In genomic region chr9:110117779-110118139, GRCm38 (mm10) we compare ENCODE assay signal across 8 mouse cellular contexts. TPM values are rescaled to one million over a fixed set of nuclear protein-coding genes. Genes with fewer than 3 reads are reported as not detected.
DNase-seq lines count a peak whose midpoint lies in the region; ATAC-seq and TF ChIP-seq lines count a peak whose summit lies in the region.

Gene Dhx30, minus strand, starts transcription at chr9:110117830.

- H3K36me3 ChIP-seq in forebrain, postnatal 0 days (ENCODE audit: insufficient read depth): peaks cover 7% of the 10 kb centered on the region
- peaks cover 21% of the 10 kb centered on the region for H3K36me3 ChIP-seq in hindbrain, embryonic 15.5 days
- H3K36me3 ChIP-seq in liver, embryonic 15.5 days (replicated peaks): peaks cover 7% of the 10 kb centered on the region; the same call in 1 of the 2 replicates

- no peak for DNase-seq in frontal cortex, postnatal 36 days (ENCODE audit: low spot score in 2 of 2)
- DNase-seq in forebrain, postnatal 0 days: no peak
- DNase-seq in right cerebral cortex, postnatal 4 days: no peak
- DNase-seq in thymus, postnatal 10 days (ENCODE audit: low spot score in 2 of 2): no peak

- peak; percentile 7; the same call in 1 of the 2 replicates for ATAC-seq in frontal cortex, adult (ENCODE audit: low TSS enrichment)
- peak; percentile 23 for ATAC-seq in activated CD4-positive, CD25-positive, alpha-beta regulatory T cell, adult 4 months
- peak; percentile 42 for ATAC-seq in forebrain, postnatal 0 days
- ATAC-seq in hindbrain, embryonic 15.5 days (ENCODE audit: low FRiP score, low read depth): peak; percentile 27; the same call in 1 of the 2 replicates
- ATAC-seq in liver, embryonic 15.5 days (ENCODE audit: insufficient read depth): no peak

- H3K27me3 ChIP-seq in forebrain, postnatal 0 days (ENCODE audit: insufficient read depth, low read length): no peaks in the 10 kb centered on the region
- H3K27me3 ChIP-seq in hindbrain, embryonic 15.5 days: no peaks in the 10 kb centered on the region
- H3K27me3 ChIP-seq in liver, embryonic 15.5 days: no peaks in the 10 kb centered on the region

- TF ChIP-seq CTCF in forebrain, postnatal 0 days (IDR thresholded peaks at IDR 0.05; ENCODE audit: low read depth): no peak

- H3K4me2 ChIP-seq in forebrain, postnatal 0 days (ENCODE audit: low read depth): peak within 1 kb of the TSS; percentile 69
- H3K4me2 ChIP-seq in hindbrain, embryonic 15.5 days: peak within 1 kb of the TSS; percentile 68
- H3K4me2 ChIP-seq in liver, embryonic 15.5 days: peak within 1 kb of the TSS; percentile 87

- under 1% methylated on average over 17 of the region's 17 CpGs for WGBS in forebrain, postnatal 0 days
- 1% methylated on average over 16 of the region's 17 CpGs for WGBS in hindbrain, embryonic 15.5 days
- 0% methylated on average over 17 of the region's 17 CpGs for WGBS in liver, embryonic 15.5 days (ENCODE audit: insufficient replicate concordance)

- no peaks in the 10 kb centered on the region for H3K9me3 ChIP-seq in forebrain, postnatal 0 days (ENCODE audit: low read length)
- H3K9me3 ChIP-seq in hindbrain, embryonic 15.5 days: no peaks in the 10 kb centered on the region
- no peaks in the 10 kb centered on the region for H3K9me3 ChIP-seq in liver, embryonic 15.5 days (replicated peaks)

- peak within 1 kb of the TSS; percentile 95 for H3K27ac ChIP-seq in forebrain, postnatal 0 days (ENCODE audit: low read depth, low read length)
- peak within 1 kb of the TSS; percentile 96 for H3K27ac ChIP-seq in hindbrain, embryonic 15.5 days (replicated peaks)
- peak within 1 kb of the TSS; percentile 96 for H3K27ac ChIP-seq in liver, embryonic 15.5 days (replicated peaks)

- peak within 1 kb of the TSS; percentile 91 for H3K9ac ChIP-seq in forebrain, postnatal 0 days
- H3K9ac ChIP-seq in hindbrain, embryonic 15.5 days: peak within 1 kb of the TSS; percentile 82
- peak within 1 kb of the TSS; percentile 93 for H3K9ac ChIP-seq in liver, embryonic 15.5 days

- peaks cover 7% of the 10 kb centered on the region; the same call in 1 of the 2 replicates for H3K4me1 ChIP-seq in forebrain, postnatal 0 days (ENCODE audit: insufficient read depth)
- H3K4me1 ChIP-seq in hindbrain, embryonic 15.5 days (replicated peaks): peaks cover 24% of the 10 kb centered on the region
- peaks cover 23% of the 10 kb centered on the region for H3K4me1 ChIP-seq in liver, embryonic 15.5 days (replicated peaks)

- peak within 1 kb of the TSS; percentile 67 for H3K4me3 ChIP-seq in forebrain, postnatal 0 days (ENCODE audit: low read depth, low read length)
- H3K4me3 ChIP-seq in hindbrain, embryonic 15.5 days: peak within 1 kb of the TSS; percentile 91
- H3K4me3 ChIP-seq in liver, embryonic 15.5 days (replicated peaks): peak within 1 kb of the TSS; percentile 98

RNA-seq across cellular contexts. Expression of gene Dhx30, which starts in this region (rescaled TPM):
- polyA plus RNA-seq in activated CD4-positive, CD25-positive, alpha-beta regulatory T cell, adult 4 months (2017; shearing (Covaris generic)): 10 to 100 TPM; 74.5 to 77.7 TPM
- 132 and 156 TPM in 2 replicates for total RNA-seq in forebrain, postnatal 0 days (2014; rRNA removed)
- 98.6 and 117 TPM in 2 replicates for polyA plus RNA-seq in forebrain, postnatal 0 days (2015; fragmentation: Nextera tagmentation; extraction: Ambion mirVana)
- 168 and 179 TPM in 2 replicates for polyA plus RNA-seq in hindbrain, embryonic 15.5 days (2015; fragmentation: Nextera tagmentation; extraction: Ambion mirVana)
- 32.4 and 34.1 TPM in 2 replicates for polyA plus RNA-seq in liver, embryonic 15.5 days (2015; fragmentation: Nextera tagmentation; extraction: Ambion mirVana)
